Mouse (Mus musculus): ENCODE measurements around the gene Clybl. TPM values are rescaled to one million over a fixed set of nuclear protein-coding genes. Genes with fewer than 3 reads are reported as not detected.

Clybl gene
- polyA plus RNA-seq (2017; shearing (Covaris generic)) = 8.9 TPM

DNA sequence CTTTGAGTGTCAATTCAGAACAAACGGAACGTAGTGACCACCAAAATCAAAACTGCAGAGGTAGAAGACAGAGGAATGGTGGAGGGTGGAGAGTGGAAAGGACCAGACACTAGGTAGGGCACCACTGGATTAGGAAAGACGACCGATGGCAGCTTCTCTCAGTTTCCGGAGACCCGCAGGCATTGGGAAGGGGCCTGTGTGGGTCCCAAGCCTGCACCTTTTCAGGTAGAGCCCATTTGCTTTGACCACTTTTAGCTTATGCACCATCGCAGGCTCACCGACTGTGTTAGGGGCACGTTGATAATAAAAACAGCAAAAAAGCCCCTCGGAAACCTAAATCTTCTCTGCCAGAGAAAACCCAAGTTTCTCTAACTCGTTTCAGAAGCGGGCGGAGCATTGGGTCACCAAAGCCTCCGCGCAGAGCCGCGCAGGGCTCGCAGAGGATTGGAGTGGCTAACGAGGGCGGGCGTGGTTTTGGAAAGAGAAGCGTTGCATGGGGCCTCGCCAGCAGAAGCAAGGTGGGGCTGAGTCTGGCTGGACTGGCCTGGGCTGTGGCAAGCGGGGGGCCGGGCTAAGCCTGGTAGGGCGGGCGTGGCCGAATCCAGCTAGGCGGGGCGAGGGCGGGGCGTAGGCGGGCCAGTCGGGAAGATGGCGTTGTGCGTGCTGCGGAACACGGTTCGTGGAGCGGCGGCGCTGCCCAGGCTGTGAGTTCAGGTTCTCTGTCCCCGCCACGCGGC, at the start of gene Clybl:
TSS of gene Clybl (plus strand) at position 627 of the 737 bp plus-strand sequence.

DNA sequence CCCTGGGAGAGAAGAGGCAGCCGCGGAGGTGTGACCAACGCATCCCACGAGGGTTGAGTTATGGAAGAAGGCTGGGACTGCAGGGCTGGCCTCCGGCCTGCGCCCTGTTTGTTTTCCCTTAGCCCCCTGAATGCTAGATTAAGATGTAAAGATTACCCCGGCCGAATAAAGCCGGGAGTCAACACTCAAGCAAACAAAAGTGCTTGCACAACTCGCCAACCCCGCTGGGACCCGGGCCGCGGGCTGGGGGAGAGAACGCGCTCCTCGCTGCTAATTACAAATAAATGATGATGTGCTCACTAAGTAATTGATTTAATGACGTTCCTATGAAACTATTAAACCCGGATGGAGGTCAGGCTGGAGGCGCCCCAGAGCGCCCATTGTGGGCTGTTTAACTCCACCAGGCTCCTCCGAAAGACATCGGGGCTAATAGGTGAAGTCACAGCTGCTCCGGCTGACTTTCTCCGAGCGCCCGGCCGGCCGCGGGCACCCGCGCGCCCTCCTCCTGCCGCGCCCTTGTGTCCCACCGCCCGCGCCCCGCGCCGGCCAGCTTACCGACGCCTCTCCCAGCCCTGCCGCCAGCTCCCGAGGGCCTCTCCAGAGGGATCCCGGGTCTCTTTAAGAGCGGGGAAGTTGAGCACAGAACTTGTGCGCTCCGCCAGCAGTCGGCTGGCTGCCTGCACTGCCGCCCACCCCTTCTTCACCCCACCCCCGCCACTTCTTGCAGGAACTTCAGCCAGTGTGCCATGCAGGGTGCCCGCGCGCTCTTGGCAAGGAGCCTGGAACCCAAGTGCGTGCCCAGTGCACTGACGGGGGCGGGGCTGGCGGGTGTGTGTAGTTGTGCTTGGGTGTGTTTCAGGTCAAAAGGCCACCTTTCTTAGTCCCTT, 269.2 kb downstream of the Clybl start, which contains the start of gene Gm5089:
TSS of gene Gm5089 (minus strand) at position 620 of the 887 bp plus-strand sequence.

Other genes with a start within 250 kb of the Clybl start
- gene Gpr183, start 216.5 kb upstream of the Clybl start, polyA plus RNA-seq (2017; shearing (Covaris generic)) = 99.6 TPM
- gene Timm8a2, start 147.0 kb upstream of the Clybl start, polyA plus RNA-seq (2017; shearing (Covaris generic)) = not detected
- gene Tm9sf2, start 74.7 kb upstream of the Clybl start, polyA plus RNA-seq (2017; shearing (Covaris generic)) = 83.0 TPM

Measured in activated CD4-positive, CD25-positive, alpha-beta regulatory T cell, adult 9 weeks (primary cell).